ENCODE assay signal across 12 mouse cellular contexts in the genomic region with DNA sequence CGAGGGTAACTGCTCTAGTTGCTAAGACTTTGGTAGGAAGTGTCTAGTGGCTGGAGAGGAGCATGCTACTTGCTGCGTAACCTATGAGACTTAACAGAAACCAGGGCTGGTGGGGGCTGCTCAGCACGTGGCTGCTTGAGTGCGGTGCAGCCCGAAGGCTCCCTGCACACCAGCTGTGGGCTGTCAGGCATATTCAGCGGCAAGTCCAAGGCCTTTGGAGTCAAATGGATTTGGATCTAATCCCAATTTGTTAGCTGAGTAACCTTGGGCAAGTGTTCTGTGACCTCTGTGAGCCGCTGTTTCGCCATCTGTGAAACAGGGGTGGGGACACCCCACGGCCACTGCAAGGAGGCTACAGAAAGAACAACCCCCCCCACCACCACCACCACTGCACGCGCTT.
DNase-seq lines count a peak whose midpoint lies in the region; ATAC-seq lines count a peak whose summit lies in the region.
"Had no signal": no experiment of that assay in that cellular context is flagged by ENCODE, and none has a peak within 500 bp of the region (broad histone marks: within the 10 kb centered on the region; RNA-seq: fewer than 3 reads in every experiment).

No protein-coding gene starts in this region.

- no peak overlapping the region for H3K4me3 ChIP-seq in limb, embryonic 11.5 days (ENCODE audit: low read depth, low read length)
- H3K4me3 ChIP-seq: erythroblast, embryonic 14.5 days; gastrocnemius, adult 2 months; hindbrain, embryonic 15.5 days had no signal

- H3K27ac ChIP-seq in limb, embryonic 11.5 days (replicated peaks; ENCODE audit: low read depth, low read length): no peak overlapping the region
- H3K27ac ChIP-seq: gastrocnemius, adult 2 months; hindbrain, embryonic 15.5 days had no signal

- H3K9me3 ChIP-seq in limb, embryonic 11.5 days (ENCODE audit: control insufficient read depth, low read length): no peaks in the 10 kb centered on the region
- H3K9me3 ChIP-seq: hindbrain, embryonic 15.5 days had no signal

- no peaks in the 10 kb centered on the region for H3K36me3 ChIP-seq in limb, embryonic 11.5 days (ENCODE audit: control insufficient read depth, insufficient read depth, low read length)
- H3K36me3 ChIP-seq: hindbrain, embryonic 15.5 days had no signal

- peak; percentile 72; the same call in 1 of the 2 replicates for ATAC-seq in limb, embryonic 11.5 days (ENCODE audit: insufficient number of reproducible peaks, low FRiP score, low TSS enrichment, low read depth)
- ATAC-seq in granulocyte monocyte progenitor cell, adult 5-6 weeks (replicated peaks; ENCODE audit: poor library complexity, severe bottlenecking): no peak

- no peak overlapping the region for H3K9ac ChIP-seq in limb, embryonic 11.5 days (ENCODE audit: low read length)
- H3K9ac ChIP-seq: hindbrain, embryonic 15.5 days had no signal

- intact Hi-C loops in heart, postnatal 36 days (cut with DNase I): no loop called here

- DNase-seq in ovary, postnatal 36 days (ENCODE audit: low spot score): peak; percentile 33
- DNase-seq in ovary, postnatal 14 days (ENCODE audit: low spot score): no peak
- DNase-seq in heart, postnatal 36 days: peak; percentile 2 to 9
- peak; percentile 66 for DNase-seq in limb, embryonic 11.5 days (ENCODE audit: low spot score)
- DNase-seq in urinary bladder, postnatal 10 days (ENCODE audit: low spot score): no peak
- DNase-seq in left cerebral cortex, adult 8-10 months (ENCODE audit: low spot score in 2 of 2): no peak
- DNase-seq: cerebellum, adult 8-10 months; gastrocnemius, adult 2 months; right cerebral cortex, postnatal 4 days had no signal

- H3K4me1 ChIP-seq in limb, embryonic 11.5 days (ENCODE audit: control insufficient read depth, insufficient read depth, low read length): peaks cover 6% of the 10 kb centered on the region
- H3K4me1 ChIP-seq: hindbrain, embryonic 15.5 days had no signal

- no peaks in the 10 kb centered on the region for H3K27me3 ChIP-seq in limb, embryonic 11.5 days (ENCODE audit: control insufficient read depth, insufficient read depth, low read length)
- H3K27me3 ChIP-seq: hindbrain, embryonic 15.5 days had no signal

- no peak overlapping the region for H3K4me2 ChIP-seq in limb, embryonic 11.5 days (ENCODE audit: low read depth, severe bottlenecking)
- H3K4me2 ChIP-seq: hindbrain, embryonic 15.5 days had no signal

- WGBS in limb, embryonic 11.5 days: 30% methylated on average over 11 of the region's 11 CpGs

Comparison
In these comparisons a context has a peak if more than half of its experiments do, and no peak if none do; other contexts are left out.
1. DNase-seq: peak in ovary, postnatal 36 days (single experiment), heart, postnatal 36 days (2 of 2) and limb, embryonic 11.5 days (single experiment); none in ovary, postnatal 14 days (single experiment), urinary bladder, postnatal 10 days (single experiment) and left cerebral cortex, adult 8-10 months (0 of 2).